Mouse (Mus musculus) embryonic fibroblast, embryonic 13.5 days (primary cell): ENCODE data around the gene Dnmt3c.

ENCODE experiments used
- CTCF ChIP-seq: IDR thresholded peaks from 2 replicates; pipeline ENCODE4 v1.5.1; 2011; ENCODE audit warnings: mild to moderate bottlenecking, control low read depth, low read length, moderate library complexity, borderline replicate concordance; ENCODE audit not compliant: insufficient read depth
- POLR2A ChIP-seq: IDR thresholded peaks from 2 replicates; pipeline ENCODE4 v1.6.1; 2011; ENCODE audit warnings: low read depth, mild to moderate bottlenecking, control low read depth, low read length, moderate library complexity

DNA sequence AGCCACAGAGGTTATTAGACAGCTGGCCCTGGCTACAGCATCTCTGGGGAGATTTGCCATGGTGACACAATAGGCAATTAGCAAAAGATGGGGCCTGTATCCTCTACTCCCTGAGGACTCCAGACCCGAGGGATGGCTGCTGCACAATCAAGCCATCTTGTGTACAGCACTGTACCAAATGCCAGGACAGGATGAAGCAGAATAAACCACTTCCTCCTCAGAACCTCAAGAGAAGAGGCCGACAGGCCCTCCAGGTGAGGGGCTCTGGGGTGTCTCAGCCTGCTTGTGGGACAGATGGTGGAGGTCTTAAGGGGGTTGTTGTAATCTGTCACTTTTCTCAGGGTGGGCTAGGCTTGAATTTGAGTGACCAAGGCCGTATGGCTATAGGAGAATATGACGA, 37.6 kb downstream of the Dnmt3c start:
- no peak for TF ChIP-seq POLR2A
- TF ChIP-seq CTCF, result no peak
